Mouse (Mus musculus): Measurements from ENCODE around the gene 2510002D24Rik. TPM values are rescaled to one million over a fixed set of nuclear protein-coding genes. Genes with fewer than 3 reads are reported as not detected.

Gene 2510002D24Rik
- polyA plus RNA-seq, 1 experiment from 2014 or later, result 27.2 TPM

DNA sequence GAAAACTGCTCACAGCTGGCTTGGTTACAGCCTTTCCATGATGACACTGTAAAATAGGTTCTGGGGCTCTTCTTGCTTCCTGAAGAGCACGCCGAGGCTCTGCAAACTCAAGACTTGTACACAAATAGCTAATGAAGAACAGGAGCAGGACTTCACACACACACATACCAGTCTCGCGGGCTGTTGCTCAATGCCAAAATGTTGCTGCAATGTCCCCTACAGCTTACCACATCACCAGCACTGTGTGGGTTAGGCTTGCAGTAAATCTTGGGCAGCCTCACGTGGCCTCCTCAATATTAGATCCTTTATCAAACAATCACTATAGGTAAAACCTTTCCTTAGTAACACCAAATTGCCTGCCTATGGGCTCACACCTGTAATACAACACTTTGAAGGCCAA is 27.4 kb upstream of the 2510002D24Rik start:
- Histone ChIP-seq H3K4me3 (replicated peaks; ENCODE audit: low read depth, low read length) (no peak overlapping the region), H3K9ac (replicated peaks; ENCODE audit: low read length) (no peak overlapping the region), H3K4me2 (ENCODE audit: low read length) (no peak overlapping the region), H3K4me1 (ENCODE audit: control insufficient read depth, insufficient read depth, low read length) (peaks cover 8% of the 10 kb centered on the region; the same call in 1 of the 2 replicates), H3K27me3 (ENCODE audit: control insufficient read depth, insufficient read depth, low read length) (no peaks in the 10 kb centered on the region), H3K36me3 (ENCODE audit: control insufficient read depth, insufficient read depth, low read length) (peaks cover 13% of the 10 kb centered on the region; the same call in 1 of the 2 replicates), H3K9me3 (ENCODE audit: control insufficient read depth, low read length) (no peaks in the 10 kb centered on the region), H3K27ac (replicated peaks; ENCODE audit: low read depth, low read length) (no peak overlapping the region)
- ATAC-seq (ENCODE audit: low FRiP score, low TSS enrichment), result no peak
- no peak for DNase-seq
- 93% methylated on average over 5 of the region's 5 CpGs for WGBS

DNA sequence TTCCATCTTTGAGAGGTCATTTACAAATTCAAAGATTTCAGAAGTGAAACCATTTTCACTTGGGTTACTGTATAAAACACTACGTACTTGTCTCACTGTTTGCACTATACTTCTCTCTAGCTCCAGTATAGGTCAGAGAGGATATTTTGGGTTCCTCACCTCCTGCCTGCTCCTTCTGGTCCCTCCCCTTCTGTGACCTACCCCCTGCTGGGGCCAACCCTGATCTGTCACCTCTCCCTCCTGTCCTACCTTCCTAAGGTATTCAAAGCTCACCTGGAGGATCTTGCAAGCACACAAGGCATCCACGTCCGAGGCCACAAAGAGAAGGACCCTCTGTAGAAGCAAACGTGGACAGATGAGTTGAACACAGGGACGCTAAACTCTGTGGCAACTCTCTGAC is 25.3 kb upstream of the 2510002D24Rik start:
- Histone ChIP-seq H3K36me3 (ENCODE audit: control insufficient read depth, insufficient read depth, low read length) (peaks cover 23% of the 10 kb centered on the region), H3K27me3 (ENCODE audit: control insufficient read depth, insufficient read depth, low read length) (no peaks in the 10 kb centered on the region), H3K4me3 (replicated peaks; ENCODE audit: low read depth, low read length) (peak overlapping the region; percentile 67), H3K27ac (replicated peaks; ENCODE audit: low read depth, low read length) (no peak overlapping the region), H3K4me1 (ENCODE audit: control insufficient read depth, insufficient read depth, low read length) (peaks cover 8% of the 10 kb centered on the region; the same call in 1 of the 2 replicates), H3K9ac (replicated peaks; ENCODE audit: low read length) (peak overlapping the region; percentile 30), H3K4me2 (ENCODE audit: low read length) (peak overlapping the region; percentile 62), H3K9me3 (ENCODE audit: control insufficient read depth, low read length) (no peaks in the 10 kb centered on the region)
- DNase-seq (no peak), ATAC-seq (ENCODE audit: low FRiP score, low TSS enrichment) (0 out of 2 replicates have a peak, but pooled peaks have one; percentile 1)
- WGBS, result 7% methylated on average over 5 of the region's 5 CpGs

DNA sequence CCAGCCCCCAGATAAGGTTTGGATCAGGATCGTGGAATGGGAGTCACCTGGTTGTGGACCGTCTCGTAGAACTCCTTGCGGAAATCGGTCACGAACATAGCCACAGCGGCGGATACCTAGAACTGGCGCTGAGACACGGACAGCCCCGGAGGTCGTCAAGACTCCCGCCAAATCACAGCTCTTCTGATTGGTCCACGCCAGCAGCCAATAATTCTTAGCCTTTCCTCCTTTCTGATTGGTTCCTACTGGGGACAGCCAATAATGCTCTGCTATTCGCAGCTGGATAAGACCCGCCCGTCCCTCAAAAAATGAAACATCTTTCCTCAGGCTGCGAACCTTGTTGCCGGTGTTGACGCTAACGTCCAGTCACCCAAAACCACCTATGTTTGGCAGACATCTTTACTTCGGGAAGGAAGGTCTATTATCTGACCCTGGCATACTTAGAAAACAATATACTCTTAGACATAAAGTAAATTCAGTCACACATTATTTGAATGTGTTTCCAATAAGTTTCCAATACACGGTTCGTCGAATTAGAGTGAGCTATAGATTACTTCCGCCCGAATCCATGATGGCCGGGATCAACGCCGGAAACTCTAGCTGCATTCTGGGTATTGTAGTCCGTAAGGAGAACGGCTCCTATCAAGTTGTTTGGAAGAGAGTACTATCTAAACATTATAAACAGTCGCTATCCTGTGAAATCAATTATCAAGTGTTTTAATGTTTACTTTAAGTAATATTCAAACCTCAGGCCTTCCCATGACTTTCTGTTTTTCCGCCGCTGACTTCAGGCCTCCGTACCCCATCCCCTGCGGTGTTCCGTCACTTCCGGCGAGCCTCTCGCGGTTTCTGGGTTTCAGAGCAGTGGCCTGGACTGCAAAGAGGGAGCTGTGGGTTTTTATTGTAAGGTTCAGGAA is 24.7 kb upstream of the 2510002D24Rik start, which contains the start of the genes Ufd1 and Cdc45:
Gene Ufd1 (plus strand): TSS at position 312 of the 917 bp plus-strand sequence.
Gene Cdc45 (minus strand): TSS at position 520 of the 917 bp plus-strand sequence.
- H3K27me3 ChIP-seq (ENCODE audit: control insufficient read depth, insufficient read depth, low read length), result no peaks in the 10 kb centered on the region
- peaks cover 8% of the 10 kb centered on the region; the same call in 1 of the 2 replicates for H3K4me1 ChIP-seq (ENCODE audit: control insufficient read depth, insufficient read depth, low read length)
- DNase-seq (peak; percentile 95), ATAC-seq (ENCODE audit: low FRiP score, low TSS enrichment) (peak; percentile 95)
- peaks cover 25% of the 10 kb centered on the region for H3K36me3 ChIP-seq (ENCODE audit: control insufficient read depth, insufficient read depth, low read length)
- peak within 1 kb of the TSS; percentile 67 for H3K4me3 ChIP-seq (replicated peaks; ENCODE audit: low read depth, low read length)
- peak within 1 kb of the TSS; percentile 67 for H3K9ac ChIP-seq (replicated peaks; ENCODE audit: low read length)
- under 1% methylated on average over 42 of the region's 42 CpGs for WGBS
- H3K9me3 ChIP-seq (ENCODE audit: control insufficient read depth, low read length), result no peaks in the 10 kb centered on the region
- H3K27ac ChIP-seq (replicated peaks; ENCODE audit: low read depth, low read length), result peak within 1 kb of the TSS; percentile 63
- peak within 1 kb of the TSS; percentile 62 for H3K4me2 ChIP-seq (ENCODE audit: low read length)

DNA sequence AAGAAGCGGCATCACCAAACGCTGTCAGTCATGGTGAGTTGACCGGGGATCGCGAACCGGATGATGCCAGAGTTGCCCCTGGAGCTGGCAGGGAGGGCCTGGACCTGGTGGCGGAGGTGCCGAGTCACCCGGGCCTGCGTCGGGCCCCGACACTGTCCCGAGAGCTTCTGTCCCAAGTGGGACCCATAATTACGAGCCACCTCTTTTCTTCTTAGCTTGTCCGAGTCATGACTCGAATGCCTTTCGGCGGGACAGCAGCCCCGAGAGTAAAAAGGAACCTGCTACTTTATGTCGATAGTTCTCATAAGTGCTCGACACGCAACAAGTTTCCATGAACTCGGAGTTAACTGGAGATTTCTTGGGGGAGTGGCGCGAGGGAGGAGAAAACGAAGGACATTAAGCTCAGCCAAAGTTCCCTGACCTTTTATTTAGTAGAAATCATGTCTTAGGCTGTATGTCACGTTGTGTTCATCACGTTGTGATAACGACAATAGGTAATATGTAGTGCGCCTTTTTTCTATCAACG is 23.9 kb upstream of the 2510002D24Rik start:
- peak; percentile 49 for ATAC-seq (ENCODE audit: low FRiP score, low TSS enrichment)
- H3K36me3 ChIP-seq (ENCODE audit: control insufficient read depth, insufficient read depth, low read length), result peaks cover 31% of the 10 kb centered on the region
- H3K9ac ChIP-seq (replicated peaks; ENCODE audit: low read length), result peak overlapping the region; percentile 67
- peak overlapping the region; percentile 63; the same call in 1 of the 2 replicates for H3K27ac ChIP-seq (replicated peaks; ENCODE audit: low read depth, low read length)
- H3K27me3 ChIP-seq (ENCODE audit: control insufficient read depth, insufficient read depth, low read length), result no peaks in the 10 kb centered on the region
- no peak for DNase-seq
- peaks cover 8% of the 10 kb centered on the region; the same call in 1 of the 2 replicates for H3K4me1 ChIP-seq (ENCODE audit: control insufficient read depth, insufficient read depth, low read length)
- 3% methylated on average over 31 of the region's 31 CpGs for WGBS
- peak overlapping the region; percentile 62 for H3K4me2 ChIP-seq (ENCODE audit: low read length)
- no peaks in the 10 kb centered on the region for H3K9me3 ChIP-seq (ENCODE audit: control insufficient read depth, low read length)
- H3K4me3 ChIP-seq (replicated peaks; ENCODE audit: low read depth, low read length), result peak overlapping the region; percentile 67

DNA sequence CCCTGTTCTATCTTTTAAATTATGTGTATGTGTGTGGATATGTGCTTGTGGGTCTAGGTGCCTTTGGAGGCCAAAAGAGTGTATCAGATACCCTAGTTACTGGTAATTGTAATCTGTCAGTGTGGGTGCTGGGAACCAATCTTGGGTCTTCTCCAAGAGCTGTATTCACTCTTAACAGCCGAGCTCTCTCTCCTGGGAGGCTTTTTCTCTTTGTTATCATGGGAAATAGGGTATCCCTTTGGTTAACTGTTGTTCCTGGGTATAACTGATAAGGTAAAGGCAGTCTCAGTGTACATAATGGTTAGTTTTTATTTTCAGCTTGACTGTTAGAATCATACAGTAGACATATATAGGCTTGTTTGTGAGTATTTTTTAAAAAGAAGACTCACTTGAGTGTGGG is 14.0 kb upstream of the 2510002D24Rik start:
- no peaks in the 10 kb centered on the region for H3K27me3 ChIP-seq (ENCODE audit: control insufficient read depth, insufficient read depth, low read length)
- no peak overlapping the region for H3K9ac ChIP-seq (replicated peaks; ENCODE audit: low read length)
- peaks cover 98% of the 10 kb centered on the region for H3K36me3 ChIP-seq (ENCODE audit: control insufficient read depth, insufficient read depth, low read length)
- H3K27ac ChIP-seq (replicated peaks; ENCODE audit: low read depth, low read length), result no peak overlapping the region
- no peaks in the 10 kb centered on the region for H3K4me1 ChIP-seq (ENCODE audit: control insufficient read depth, insufficient read depth, low read length)
- WGBS, result 89% methylated on average over 1 of the region's 1 CpGs
- ATAC-seq (ENCODE audit: low FRiP score, low TSS enrichment), result no peak
- H3K9me3 ChIP-seq (ENCODE audit: control insufficient read depth, low read length), result no peaks in the 10 kb centered on the region
- no peak overlapping the region for H3K4me3 ChIP-seq (replicated peaks; ENCODE audit: low read depth, low read length)
- H3K4me2 ChIP-seq (ENCODE audit: low read length), result no peak overlapping the region
- no peak for DNase-seq

DNA sequence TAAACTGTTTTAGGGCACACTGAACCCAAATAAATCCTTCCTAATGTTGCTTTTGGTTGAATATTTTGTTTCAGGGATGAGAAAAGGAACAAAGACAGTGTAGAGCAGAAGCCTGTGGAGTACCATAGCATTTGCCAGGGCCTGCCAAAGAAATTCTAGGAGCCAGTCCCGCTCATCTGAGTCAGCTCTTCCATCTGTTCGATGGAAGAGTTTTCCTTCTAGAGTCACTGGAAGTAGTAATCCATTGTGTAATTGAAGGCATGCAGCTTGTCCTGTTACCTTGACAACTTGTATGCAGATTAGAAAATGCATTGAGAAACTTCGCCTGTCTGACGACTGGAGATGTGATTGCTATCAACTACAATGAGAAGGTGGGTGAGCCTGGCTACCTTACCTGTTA is 13.5 kb upstream of the 2510002D24Rik start:
- Histone ChIP-seq H3K27ac (replicated peaks; ENCODE audit: low read depth, low read length) (no peak overlapping the region), H3K9me3 (ENCODE audit: control insufficient read depth, low read length) (no peaks in the 10 kb centered on the region), H3K4me1 (ENCODE audit: control insufficient read depth, insufficient read depth, low read length) (no peaks in the 10 kb centered on the region), H3K4me3 (replicated peaks; ENCODE audit: low read depth, low read length) (no peak overlapping the region), H3K27me3 (ENCODE audit: control insufficient read depth, insufficient read depth, low read length) (no peaks in the 10 kb centered on the region), H3K4me2 (ENCODE audit: low read length) (no peak overlapping the region), H3K9ac (replicated peaks; ENCODE audit: low read length) (no peak overlapping the region), H3K36me3 (ENCODE audit: control insufficient read depth, insufficient read depth, low read length) (peaks cover 98% of the 10 kb centered on the region)
- no peak for ATAC-seq (ENCODE audit: low FRiP score, low TSS enrichment)
- WGBS, result 64% methylated on average over 4 of the region's 4 CpGs
- no peak for DNase-seq

DNA sequence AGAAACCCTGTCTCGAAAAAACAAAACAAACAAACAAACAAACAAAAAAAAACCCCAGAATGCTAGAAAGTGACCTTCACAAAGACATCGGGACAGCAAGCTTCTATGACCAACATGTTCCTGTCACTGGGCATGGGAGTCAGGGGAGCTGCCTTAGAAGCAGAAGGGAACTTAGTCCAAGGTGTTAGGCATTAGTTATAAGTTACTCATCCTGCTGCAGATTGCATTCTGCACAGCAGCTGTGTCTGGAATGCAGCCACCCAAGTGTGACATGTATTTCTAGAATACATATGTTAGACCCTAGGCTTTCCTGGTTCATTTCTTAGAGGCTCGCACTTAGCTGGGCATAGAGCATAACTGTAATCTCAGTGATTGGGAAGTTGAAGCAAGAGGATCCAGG is 7.7 kb upstream of the 2510002D24Rik start:
- WGBS, result 97% methylated on average over 3 of the region's 3 CpGs
- Histone ChIP-seq H3K9me3 (ENCODE audit: control insufficient read depth, low read length) (no peaks in the 10 kb centered on the region), H3K4me3 (replicated peaks; ENCODE audit: low read depth, low read length) (no peak overlapping the region), H3K9ac (replicated peaks; ENCODE audit: low read length) (no peak overlapping the region), H3K4me1 (ENCODE audit: control insufficient read depth, insufficient read depth, low read length) (no peaks in the 10 kb centered on the region), H3K36me3 (ENCODE audit: control insufficient read depth, insufficient read depth, low read length) (peaks cover 94% of the 10 kb centered on the region), H3K27me3 (ENCODE audit: control insufficient read depth, insufficient read depth, low read length) (no peaks in the 10 kb centered on the region), H3K27ac (replicated peaks; ENCODE audit: low read depth, low read length) (no peak overlapping the region), H3K4me2 (ENCODE audit: low read length) (no peak overlapping the region)
- DNase-seq (no peak), ATAC-seq (ENCODE audit: low FRiP score, low TSS enrichment) (no peak)

DNA sequence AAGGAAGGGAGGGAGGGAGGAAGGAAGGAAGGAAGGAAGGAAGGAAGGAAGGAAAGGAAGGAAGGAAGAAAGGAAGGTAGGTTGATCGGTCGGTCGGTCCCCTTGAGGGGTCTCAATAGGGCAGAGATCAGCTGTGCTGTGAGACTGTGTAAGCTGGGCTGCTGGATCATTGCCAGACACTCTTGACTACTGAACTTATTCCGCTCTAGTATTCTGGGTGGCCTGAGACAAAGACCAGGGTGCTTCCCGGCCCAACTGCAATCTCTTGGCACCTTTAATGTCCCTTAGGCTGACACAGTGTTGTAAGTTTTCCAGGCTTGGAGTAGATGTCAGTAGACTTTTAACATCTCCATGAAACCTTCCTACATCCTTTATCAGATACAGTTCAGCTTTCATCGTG is 7.3 kb upstream of the 2510002D24Rik start:
- no peaks in the 10 kb centered on the region for H3K9me3 ChIP-seq (ENCODE audit: control insufficient read depth, low read length)
- no peaks in the 10 kb centered on the region for H3K27me3 ChIP-seq (ENCODE audit: control insufficient read depth, insufficient read depth, low read length)
- WGBS, result 95% methylated on average over 6 of the region's 6 CpGs
- DNase-seq (no peak), ATAC-seq (ENCODE audit: low FRiP score, low TSS enrichment) (no peak)
- no peak overlapping the region for H3K27ac ChIP-seq (replicated peaks; ENCODE audit: low read depth, low read length)
- no peak overlapping the region for H3K9ac ChIP-seq (replicated peaks; ENCODE audit: low read length)
- H3K4me1 ChIP-seq (ENCODE audit: control insufficient read depth, insufficient read depth, low read length), result no peaks in the 10 kb centered on the region
- H3K4me2 ChIP-seq (ENCODE audit: low read length), result no peak overlapping the region
- no peak overlapping the region for H3K4me3 ChIP-seq (replicated peaks; ENCODE audit: low read depth, low read length)
- peaks cover 94% of the 10 kb centered on the region for H3K36me3 ChIP-seq (ENCODE audit: control insufficient read depth, insufficient read depth, low read length)
